Mouse (Mus musculus) liver, embryonic 14.5 days (tissue): ENCODE results near the gene Hoxd9. TPM values are rescaled to one million over a fixed set of nuclear protein-coding genes. Genes with fewer than 3 reads are reported as not detected.
A peak's percentile ranks its signal among the peaks of the same experiment; 100 is the strongest.

Source experiments
- ATAC-seq: fragments of 200-750 bp; cut with Nextera tagmentation; 2 replicates; pipeline ENCODE4 v1.8.0; 2017; ENCODE audit warnings: moderate number of reproducible peaks, mild to moderate bottlenecking, moderate library complexity; ENCODE audit not compliant: insufficient read depth
- DNase-seq, 3 experiments: peaks; one replicate each; pipeline ENCODE4 v3.0.0-alpha.2; 2012 to 2013; ENCODE audit warnings: low read depth in 3 of 3, low spot score in 3 of 3
- H3K27ac ChIP-seq: fragments of 300-500 bp; sonication (generic); 2 replicates; pipeline ENCODE4 v1.5.1; 2014; ENCODE audit warnings: moderate library complexity, mild to moderate bottlenecking, control low read depth, inconsistent platforms
- H3K27me3 ChIP-seq: fragments of 300-500 bp; sonication (generic); 2 replicates; pipeline ENCODE4 v1.6.1; 2014; ENCODE audit warnings: mild to moderate bottlenecking, low read length, moderate library complexity; ENCODE audit not compliant: control insufficient read depth, insufficient read depth
- H3K36me3 ChIP-seq: fragments of 300-500 bp; sonication (generic); replicated peaks from 2 replicates; pipeline ENCODE4 v1.6.1; 2014; ENCODE audit warnings: low read depth; ENCODE audit not compliant: control insufficient read depth, insufficient read depth
- H3K4me1 ChIP-seq, 2 experiments: fragments of 200-500 bp in 1 of 2; fragments of 300-500 bp in 1 of 2; sonication (generic) in 1 of 2; replicated peaks; 2 replicates each; pipeline ENCODE4 v1.6.1; 2012 to 2014; ENCODE audit warnings: antibody characterized with exemption in 1 of 2, inconsistent platforms in 1 of 2, low read length in 1 of 2; ENCODE audit not compliant: control insufficient read depth in 2 of 2, insufficient read depth in 2 of 2
- H3K4me2 ChIP-seq: fragments of 300-500 bp; sonication (generic); 2 replicates; pipeline ENCODE4 v1.6.1; 2014; ENCODE audit warnings: low read depth, mild to moderate bottlenecking, control low read depth, moderate library complexity
- H3K4me3 ChIP-seq, 2 experiments: fragments of 200-500 bp in 1 of 2; fragments of 300-500 bp in 1 of 2; sonication (generic) in 1 of 2; 2 replicates each; pipeline ENCODE4 v1.5.1; 2012 to 2014; ENCODE audit warnings: low read depth in 2 of 2, low read length in 2 of 2, mild to moderate bottlenecking in 2 of 2, control low read depth in 1 of 2, inconsistent platforms in 1 of 2, moderate library complexity in 1 of 2; ENCODE audit not compliant: insufficient read depth in 1 of 2
- H3K9ac ChIP-seq: fragments of 300-500 bp; sonication (generic); replicated peaks from 2 replicates; pipeline ENCODE4 v1.6.1; 2014; ENCODE audit warnings: mild to moderate bottlenecking, control low read depth, moderate library complexity
- H3K9me3 ChIP-seq: fragments of 300-500 bp; sonication (generic); 2 replicates; pipeline ENCODE4 v1.6.1; 2016; ENCODE audit warnings: low read length, mixed read lengths; ENCODE audit not compliant: control insufficient read depth
- CTCF ChIP-seq: IDR thresholded peaks from 2 replicates; pipeline ENCODE4 v1.5.1; 2016; ENCODE audit warnings: antibody characterized with exemption, low read depth, control low read depth
- EP300 ChIP-seq: IDR thresholded peaks from 2 replicates; pipeline ENCODE4 v1.6.1; 2016; ENCODE audit warnings: antibody characterized with exemption, low read depth
- WGBS: fragments of 180-500 bp; shearing (Covaris S2); extraction: QIAGEN DNeasy Blood & Tissue Kit; methylation state at CpG from one replicate; pipeline ENCODE4 v1.1.7; 2014; ENCODE audit not compliant: insufficient replicate concordance; 5-methylcytosine and 5-hydroxymethylcytosine counted together
- polyA plus RNA-seq, 2 experiments: library from polyadenylated mRNA; depleted of rRNA in 1 of 2; stranded (reverse) in 1 of 2; unstranded in 1 of 2; fragments of >200 nt; fragmentation: Nextera tagmentation in 1 of 2; extraction: Ambion mirVana in 1 of 2; gene quantifications; 2 replicates each; pipeline versions ENCODE4 v1.2.1 to v1.2.3; 2012 to 2014

Gene Hoxd9
- polyA plus RNA-seq, 2 experiments, result 0.03 TPM; not detected in 1

DNA sequence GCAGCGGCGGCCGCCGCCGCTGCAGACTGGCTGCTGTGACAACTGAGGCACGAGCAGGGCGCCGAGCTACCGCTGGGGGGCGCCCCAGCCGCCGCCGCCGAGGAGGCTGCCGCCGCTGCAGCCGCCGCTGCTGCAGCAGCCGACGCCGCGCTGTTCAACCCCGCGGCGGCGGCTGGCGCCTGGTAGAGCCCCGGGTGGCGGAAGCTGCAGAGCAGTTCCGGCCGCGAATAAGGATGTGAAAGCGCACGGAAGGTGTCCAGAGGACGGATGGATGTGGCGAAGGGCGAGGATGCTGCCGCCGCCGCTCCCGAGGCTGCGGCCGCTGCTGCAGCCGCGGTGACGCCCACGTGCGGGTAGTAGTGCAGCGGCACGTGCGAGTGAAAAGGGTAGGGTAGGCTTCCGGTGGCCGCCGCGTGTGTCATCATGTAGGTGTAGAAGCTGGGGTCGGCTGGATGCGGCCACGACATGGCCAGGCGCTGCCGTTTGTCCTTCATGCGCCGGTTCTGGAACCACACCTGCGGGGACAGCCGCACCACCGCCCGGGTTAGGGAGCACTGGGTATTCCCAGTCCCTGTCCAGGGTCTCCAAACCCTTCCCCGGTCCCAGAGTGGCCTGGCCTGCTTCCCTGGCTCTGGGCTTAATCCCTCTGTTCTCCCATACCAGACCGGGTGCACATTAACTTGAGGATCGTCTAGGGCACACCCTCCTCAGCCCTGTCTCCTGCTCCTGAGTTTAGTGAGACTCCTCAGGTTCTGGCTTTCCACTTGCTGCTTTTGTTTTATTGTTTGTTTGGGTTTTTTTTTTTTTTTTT, 41.5 kb upstream of the Hoxd9 start:
- Histone ChIP-seq H3K36me3 (no peaks in the 10 kb centered on the region), H3K4me1 (no peaks in the 10 kb centered on the region), H3K27ac (no peak overlapping the region), H3K9ac (no peak overlapping the region), H3K9me3 (no peaks in the 10 kb centered on the region), H3K4me2 (peak overlapping the region; percentile 28; the same call in 1 of the 2 replicates), H3K27me3 (peaks cover 91% of the 10 kb centered on the region), H3K4me3 (peak overlapping the region in 1 of 2 experiments; percentile 32; a peak in 2 of 4 replicates)
- TF ChIP-seq EP300 (no peak), CTCF (no peak)
- DNase-seq, result no peak
- WGBS, result 2% methylated on average over 69 of the region's 69 CpGs
- ATAC-seq, result no peak

DNA sequence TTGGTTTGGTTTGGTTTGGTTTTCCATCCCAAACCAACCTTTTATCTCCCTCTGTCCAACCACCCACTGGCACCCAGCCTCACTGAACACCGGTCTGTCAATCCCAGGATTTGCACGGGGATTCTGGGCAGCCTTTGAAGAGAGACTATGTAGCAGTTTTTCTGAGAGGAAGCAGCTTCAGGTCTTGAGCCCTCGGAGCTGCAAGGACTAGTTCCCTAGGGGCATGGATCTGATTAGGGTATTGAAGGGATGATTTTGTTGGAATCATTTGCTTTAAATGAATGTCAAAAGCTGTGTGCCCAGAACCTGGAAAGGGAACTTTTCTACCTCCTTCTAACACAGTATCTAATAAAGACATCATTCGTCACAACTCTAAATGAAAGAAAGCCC, 40.9 kb upstream of the Hoxd9 start:
- 3% methylated on average over 4 of the region's 4 CpGs for WGBS

DNA sequence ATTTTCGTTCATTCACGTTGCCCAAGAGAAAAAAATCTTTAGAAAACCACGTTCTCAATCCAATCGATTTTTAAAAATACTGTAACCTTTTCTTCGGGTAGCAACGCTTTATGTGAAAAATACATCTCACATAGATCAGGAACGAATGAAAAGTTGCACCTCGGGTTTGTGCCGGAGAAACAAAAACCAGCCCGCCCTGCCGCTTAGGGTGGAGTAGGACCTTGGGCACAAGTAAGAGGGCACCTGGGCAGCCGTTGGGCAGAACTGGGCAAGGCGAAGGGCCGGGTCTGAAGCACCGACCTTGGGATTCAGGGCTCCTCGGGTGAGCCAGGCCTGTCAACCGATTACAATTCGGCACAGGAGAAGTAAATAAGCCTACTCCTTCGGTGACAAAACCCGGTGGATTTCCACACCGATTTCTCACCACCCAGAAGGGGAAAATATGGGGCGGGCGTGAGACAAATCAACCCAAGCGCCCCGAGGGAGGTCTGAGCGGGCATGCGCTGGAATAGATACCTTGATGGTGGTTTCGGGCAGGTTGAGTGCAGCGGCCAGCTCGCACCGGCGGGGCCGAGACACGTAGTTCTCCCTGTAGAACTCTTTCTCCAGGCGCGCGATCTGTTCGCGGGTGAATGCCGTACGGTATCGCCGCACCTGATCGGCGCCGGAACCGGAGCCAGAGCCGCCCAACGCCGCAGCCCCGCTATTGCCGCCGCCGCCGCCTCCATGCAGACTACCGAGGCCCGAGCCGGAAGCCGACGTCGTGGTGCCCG, 40.1 kb upstream of the Hoxd9 start:
- Histone ChIP-seq H3K9me3 (no peaks in the 10 kb centered on the region), H3K27me3 (peaks cover 91% of the 10 kb centered on the region), H3K4me2 (no peak overlapping the region), H3K9ac (no peak overlapping the region), H3K4me1 (no peaks in the 10 kb centered on the region), H3K27ac (no peak overlapping the region), H3K36me3 (no peaks in the 10 kb centered on the region), H3K4me3 (no peak overlapping the region)
- WGBS, result 3% methylated on average over 62 of the region's 62 CpGs
- ATAC-seq (no peak), DNase-seq (no peak)
- TF ChIP-seq CTCF, result no peak
- no peak for TF ChIP-seq EP300

More for the DNA sequence above, 40.9 kb upstream of the Hoxd9 start:
- Histone ChIP-seq H3K27me3 (peaks cover 91% of the 10 kb centered on the region), H3K9ac (no peak overlapping the region), H3K4me1 (no peaks in the 10 kb centered on the region), H3K36me3 (no peaks in the 10 kb centered on the region), H3K9me3 (no peaks in the 10 kb centered on the region), H3K4me2 (no peak overlapping the region), H3K4me3 (no peak overlapping the region), H3K27ac (no peak overlapping the region)
- DNase-seq, result no peak
- no peak for ATAC-seq
- no peak for TF ChIP-seq EP300
- TF ChIP-seq CTCF, result no peak

DNA sequence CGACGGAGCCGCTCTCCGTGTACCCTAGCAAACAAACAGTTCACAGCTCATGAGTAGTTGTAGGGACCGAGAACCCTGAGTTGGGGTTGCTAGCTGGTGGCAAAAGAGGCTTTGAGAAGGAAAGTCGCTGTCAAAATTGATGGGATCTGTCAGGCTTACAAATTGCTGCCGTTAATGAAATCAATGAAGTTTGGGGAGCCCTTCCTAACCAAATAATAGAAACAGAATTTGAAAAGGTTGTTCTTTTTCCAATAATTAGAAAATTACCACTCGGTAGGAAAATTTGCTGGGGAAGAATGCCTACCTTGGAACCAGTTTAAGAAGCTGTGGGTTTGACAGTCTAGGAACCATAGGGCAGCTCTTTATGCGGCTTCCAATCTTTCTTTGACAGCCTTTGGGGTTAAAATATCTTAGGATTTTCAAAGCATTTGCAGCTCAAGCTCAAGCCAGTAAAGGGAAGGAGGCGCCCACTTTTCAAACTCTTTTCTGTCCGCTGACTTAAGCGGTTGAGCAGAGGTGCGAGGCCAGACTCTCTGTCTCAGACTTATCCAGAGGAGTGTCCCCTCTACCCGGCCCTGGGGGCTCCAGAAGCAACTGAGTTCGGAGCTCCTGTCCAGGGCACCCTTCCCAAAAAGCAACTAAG, 39.4 kb upstream of the Hoxd9 start:
- Histone ChIP-seq H3K4me1 (no peaks in the 10 kb centered on the region), H3K4me3 (no peak overlapping the region), H3K27me3 (peaks cover 96% of the 10 kb centered on the region), H3K27ac (no peak overlapping the region), H3K9me3 (no peaks in the 10 kb centered on the region), H3K36me3 (no peaks in the 10 kb centered on the region), H3K9ac (no peak overlapping the region), H3K4me2 (no peak overlapping the region)
- no peak for TF ChIP-seq EP300
- no peak for TF ChIP-seq CTCF
- no peak for ATAC-seq
- DNase-seq, result no peak
- 1% methylated on average over 15 of the region's 15 CpGs for WGBS
